Mouse (Mus musculus) ES-E14 (cell line): ENCODE data around the gene Ufd1.

Source experiments
- HCFC1 ChIP-seq: IDR thresholded peaks from 2 replicates; pipeline ENCODE4 v1.6.1; 2012; ENCODE audit warnings: low read length, inconsistent platforms, borderline replicate concordance; ENCODE audit not compliant: insufficient read depth
- ZC3H11A ChIP-seq: IDR thresholded peaks from 2 replicates; pipeline ENCODE4 v1.6.1; 2012; ENCODE audit warnings: low read depth, mild to moderate bottlenecking, inconsistent platforms, low read length, borderline replicate concordance

DNA sequence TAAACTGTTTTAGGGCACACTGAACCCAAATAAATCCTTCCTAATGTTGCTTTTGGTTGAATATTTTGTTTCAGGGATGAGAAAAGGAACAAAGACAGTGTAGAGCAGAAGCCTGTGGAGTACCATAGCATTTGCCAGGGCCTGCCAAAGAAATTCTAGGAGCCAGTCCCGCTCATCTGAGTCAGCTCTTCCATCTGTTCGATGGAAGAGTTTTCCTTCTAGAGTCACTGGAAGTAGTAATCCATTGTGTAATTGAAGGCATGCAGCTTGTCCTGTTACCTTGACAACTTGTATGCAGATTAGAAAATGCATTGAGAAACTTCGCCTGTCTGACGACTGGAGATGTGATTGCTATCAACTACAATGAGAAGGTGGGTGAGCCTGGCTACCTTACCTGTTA lies 11.3 kb downstream of the Ufd1 start:
- TF ChIP-seq ZC3H11A = no peak
- no peak for TF ChIP-seq HCFC1
